In genomic region chr9:96961006-96961405, GRCm38 (mm10) we compare ENCODE assay signal across 8 mouse cellular contexts. TPM values are rescaled to one million over a fixed set of nuclear protein-coding genes. Genes with fewer than 3 reads are reported as not detected.
DNase-seq lines count a peak whose midpoint lies in the region; TF ChIP-seq lines count a peak whose summit lies in the region.
"Had no signal": no experiment of that assay in that cellular context is flagged by ENCODE, and none has a peak within 500 bp of the region (broad histone marks: within the 10 kb centered on the region; RNA-seq: fewer than 3 reads in every experiment).

No protein-coding gene starts in this region.

- H3K4me3 ChIP-seq in MEL (ENCODE audit: control insufficient read depth in 1 of 2, insufficient read depth in 1 of 2, low read depth in 2 of 2, low read length in 2 of 2), result no peak overlapping the region
- H3K4me3 ChIP-seq: erythroblast, embryonic 14.5 days had no signal

- H3K4me1 ChIP-seq in MEL (ENCODE audit: control insufficient read depth in 1 of 2, insufficient read depth in 2 of 2, low read length in 2 of 2), result no peaks in the 10 kb centered on the region

- no peak overlapping the region for H3K27ac ChIP-seq in MEL (ENCODE audit: control insufficient read depth, low read depth, low read length)

- peak; percentile 21 for TF ChIP-seq RAD21 in MEL (IDR thresholded peaks at IDR 0.05; ENCODE audit: low read depth, low read length)

- no peak overlapping the region for H3K9ac ChIP-seq in MEL (ENCODE audit: control insufficient read depth, low read depth, low read length, poor library complexity, severe bottlenecking)

- no peak for TF ChIP-seq POLR2A in MEL (IDR thresholded peaks at IDR 0.05; ENCODE audit: control insufficient read depth in 1 of 2, insufficient read depth in 1 of 2, low read depth in 1 of 2, low read length in 2 of 2, poor library complexity in 1 of 2)

- H3K27me3 ChIP-seq in MEL (ENCODE audit: control insufficient read depth in 1 of 2, insufficient read depth in 2 of 2, low read length in 2 of 2), result no peaks in the 10 kb centered on the region

- TF ChIP-seq EP300 in MEL (IDR thresholded peaks at IDR 0.05; ENCODE audit: low read depth in 1 of 2, low read length in 2 of 2), result no peak

- no peaks in the 10 kb centered on the region for H3K79me2 ChIP-seq in MEL (ENCODE audit: control insufficient read depth, insufficient read depth, low read length, poor library complexity)

- DNase-seq in kidney, adult 18-20 months, result peak; percentile 70
- no peak for DNase-seq in kidney, adult 11 months
- DNase-seq in CD4-positive helper T cell, adult 2 months (ENCODE audit: low read depth, low spot score), result peak; percentile 24
- DNase-seq in MEL (ENCODE audit: low read depth, low spot score), result peak; percentile 7
- peak; percentile 47 for DNase-seq in induced T-regulatory cell, adult 2 months (ENCODE audit: low read depth)
- DNase-seq in lung, postnatal 25 days (ENCODE audit: low spot score), result peak; percentile 31
- no peak for DNase-seq in yolk sac, embryonic 10.5 days (ENCODE audit: low spot score)

- H3K9me3 ChIP-seq in MEL (replicated peaks; ENCODE audit: insufficient read depth, low read length), result no peaks in the 10 kb centered on the region

- TF ChIP-seq CTCF in MEL (IDR thresholded peaks at IDR 0.05 in 2 of 3, conservative IDR thresholded peaks at IDR 0.05 in 1 of 3; ENCODE audit: control insufficient read depth in 1 of 3, insufficient read depth in 1 of 3, low read depth in 2 of 3, low read length in 3 of 3, poor library complexity in 1 of 3, severe bottlenecking in 1 of 3), result peak; percentile 13 to 47 (median 39); a peak in 4 of 6 replicates

- no peaks in the 10 kb centered on the region for H3K36me3 ChIP-seq in MEL (ENCODE audit: control insufficient read depth in 1 of 2, insufficient read depth in 2 of 2, low read length in 2 of 2)

TF ChIP-seq in MEL, 35 proteins besides CTCF, POLR2A, EP300 and RAD21:
- TF ChIP-seq SMC3 (IDR thresholded peaks at IDR 0.05; ENCODE audit: low read depth, low read length) (peak; percentile 47), BHLHE40 (IDR thresholded peaks at IDR 0.05; ENCODE audit: borderline replicate concordance, low read depth, low read length) (no peak)

RNA-seq across cellular contexts. Expression of gene Spsb4, which starts 57.6 kb away (rescaled TPM):
- not detected in 2 replicates for total RNA-seq in MEL (2012; rRNA removed)
- not detected for polyA plus RNA-seq in MEL (2012; ENCODE audit: insufficient read depth in 1 of 2, insufficient read length in 2 of 2, low read depth in 1 of 2, low replicate concordance in 2 of 2, missing spikeins in 1 of 2)

Comparison
In these comparisons a context has a peak if more than half of its experiments do, and no peak if none do; other contexts are left out.
1. DNase-seq: peak in kidney, adult 18-20 months (single experiment), CD4-positive helper T cell, adult 2 months (single experiment), MEL (single experiment), induced T-regulatory cell, adult 2 months (single experiment) and lung, postnatal 25 days (single experiment); none in kidney, adult 11 months (single experiment) and yolk sac, embryonic 10.5 days (single experiment).